In the genomic region with DNA sequence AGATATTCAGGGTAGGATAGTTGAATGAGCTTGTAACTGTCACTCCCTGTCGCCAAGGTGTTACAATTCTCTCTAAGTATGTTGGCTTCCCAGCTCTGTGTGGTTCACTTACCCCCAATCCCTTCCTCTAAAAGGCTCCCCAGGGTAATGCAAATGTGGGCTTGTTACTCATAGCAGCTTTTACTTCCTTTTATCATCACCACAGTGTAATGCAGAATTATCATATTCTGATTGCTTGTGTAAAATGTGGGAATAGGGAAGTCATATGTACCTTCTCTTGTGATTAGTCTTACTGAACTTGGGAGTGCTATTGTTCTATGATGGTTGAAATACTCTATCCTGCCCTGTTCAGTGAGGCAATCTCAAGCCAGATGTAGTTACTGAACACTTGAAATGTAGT, we compare ENCODE assay signal across 8 mouse cellular contexts.
"Had no signal": no experiment of that assay in that cellular context is flagged by ENCODE, and none has a peak within 500 bp of the region (broad histone marks: within the 10 kb centered on the region; RNA-seq: fewer than 3 reads in every experiment).

No protein-coding gene starts in this region.

- ATAC-seq: liver, postnatal 0 days; midbrain, embryonic 13.5 days had no signal

- DNase-seq: kidney, adult 18-20 months; kidney, postnatal 14 days; liver, embryonic 13.5 days; liver, postnatal 0 days; lung, postnatal 14 days; spleen, adult 18-20 months; thymus, postnatal 14 days had no signal
